Mouse (Mus musculus): ENCODE results near the gene Fbln5.

DNA sequence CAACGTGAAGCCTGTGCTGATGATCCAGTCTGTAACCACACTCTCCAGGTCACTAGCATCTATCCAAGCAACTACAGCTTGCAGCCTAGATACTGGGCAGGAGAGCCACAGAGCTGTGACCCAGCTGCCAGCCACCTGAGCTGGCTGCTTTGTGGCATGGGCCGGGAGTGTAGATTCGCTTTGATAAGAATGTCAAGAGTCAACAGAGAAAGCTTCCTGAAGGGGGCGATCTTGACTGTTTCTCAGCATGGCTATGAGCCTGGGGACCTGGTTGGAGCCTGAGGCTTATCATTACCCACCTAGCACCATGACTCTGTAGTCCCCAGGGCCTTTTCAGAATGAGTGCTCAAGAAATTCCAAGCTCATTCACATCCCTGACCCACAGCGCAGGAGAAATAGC is 2.0 kb downstream of the Fbln5 start:
- TF ChIP-seq CTCF (IDR thresholded peaks at IDR 0.05; ENCODE audit: low read depth) (peak; percentile 31), EP300 (IDR thresholded peaks at IDR 0.05; ENCODE audit: low read depth) (no peak)

Data from liver, postnatal 0 days (tissue).